Mouse (Mus musculus) heart, embryonic 11.5 days (tissue): ENCODE data around the gene Hexb. TPM values are rescaled to one million over a fixed set of nuclear protein-coding genes. Genes with fewer than 3 reads are reported as not detected.
"Not testable (repeated sequence)": the region's sequence is repeated elsewhere in the genome, so short reads cannot be mapped to it uniquely, and the experiment has no call there.

Experiments used
- ATAC-seq: fragments of 200-750 bp; cut with Nextera tagmentation; replicated peaks from 2 replicates; pipeline ENCODE4 v1.8.0; 2017; ENCODE audit warnings: moderate library complexity; ENCODE audit not compliant: insufficient number of reproducible peaks, low FRiP score, low TSS enrichment
- H3K27ac ChIP-seq: fragments of 300-500 bp; sonication (generic); 2 replicates; pipeline ENCODE4 v1.5.1; 2014; ENCODE audit warnings: mild to moderate bottlenecking, low read depth, low read length
- H3K27me3 ChIP-seq: fragments of 300-500 bp; sonication (generic); 2 replicates; pipeline ENCODE4 v1.6.1; 2014; ENCODE audit warnings: mild to moderate bottlenecking, low read length, mixed read lengths; ENCODE audit not compliant: control insufficient read depth, insufficient read depth
- H3K36me3 ChIP-seq: fragments of 300-500 bp; sonication (generic); 2 replicates; pipeline ENCODE4 v1.6.1; 2014; ENCODE audit warnings: mild to moderate bottlenecking, low read length, moderate library complexity, mixed read lengths; ENCODE audit not compliant: control insufficient read depth, insufficient read depth
- H3K4me1 ChIP-seq: fragments of 300-500 bp; sonication (generic); 2 replicates; pipeline ENCODE4 v1.6.1; 2014; ENCODE audit warnings: low read length; ENCODE audit not compliant: control insufficient read depth, insufficient read depth
- H3K4me2 ChIP-seq: fragments of 300-500 bp; sonication (generic); 2 replicates; pipeline ENCODE4 v1.6.1; 2014; ENCODE audit warnings: mild to moderate bottlenecking, moderate library complexity
- H3K4me3 ChIP-seq: fragments of 300-500 bp; sonication (generic); 2 replicates; pipeline ENCODE4 v1.5.1; 2014; ENCODE audit warnings: low read depth, low read length
- H3K9ac ChIP-seq: fragments of 300-500 bp; sonication (generic); 2 replicates; pipeline ENCODE4 v1.6.1; 2014; ENCODE audit warnings: mild to moderate bottlenecking, low read depth, low read length, moderate library complexity
- H3K9me3 ChIP-seq: fragments of 300-500 bp; sonication (generic); replicated peaks from 2 replicates; pipeline ENCODE4 v1.6.1; 2016; ENCODE audit warnings: low read length; ENCODE audit not compliant: control insufficient read depth
- WGBS: fragments of 180-500 bp; shearing (Covaris S2); extraction: QIAGEN DNeasy Blood & Tissue Kit; methylation state at CpG from one replicate; pipeline ENCODE4 v1.1.7; 2014; ENCODE audit not compliant: insufficient replicate concordance; 5-methylcytosine and 5-hydroxymethylcytosine counted together
- polyA plus RNA-seq: library from polyadenylated mRNA; unstranded; fragments of >200 nt; fragmentation: Nextera tagmentation; extraction: Ambion mirVana; gene quantifications from 2 replicates; pipeline ENCODE4 v1.2.1, GENCODE M21; 2014

The Hexb gene
- polyA plus RNA-seq, 1 experiment from 2014 or later: 32.3 TPM

DNA sequence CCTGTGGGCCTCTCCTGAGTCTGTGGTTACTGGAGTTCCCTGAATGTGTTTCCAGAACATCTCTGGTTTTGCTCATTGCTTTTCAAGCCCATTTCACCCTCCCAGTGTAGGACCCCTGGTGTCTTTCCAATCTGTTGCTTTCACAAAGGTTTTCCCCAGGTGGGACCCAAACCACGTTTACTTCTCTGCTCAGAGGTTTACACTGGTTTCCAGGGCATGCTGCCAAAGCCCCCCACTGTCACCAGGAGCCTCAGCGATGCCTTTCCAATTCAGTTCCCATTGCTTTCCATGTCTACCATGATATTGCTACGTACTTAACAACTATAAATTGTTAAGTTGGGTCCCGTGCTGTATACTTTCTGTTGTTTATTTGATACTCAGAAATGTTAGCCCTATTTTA is 15.3 kb downstream of the Hexb start:
- Histone ChIP-seq H3K9me3 (no peaks in the 10 kb centered on the region), H3K27ac (no peak overlapping the region), H3K4me1 (0 out of 2 replicates have a peak, but pooled peaks cover 6% of the 10 kb centered on the region), H3K4me2 (no peak overlapping the region), H3K4me3 (no peak overlapping the region), H3K27me3 (no peaks in the 10 kb centered on the region), H3K9ac (no peak overlapping the region), H3K36me3 (peaks cover 6% of the 10 kb centered on the region; the same call in 1 of the 2 replicates)
- WGBS: 76% methylated on average over 4 of the region's 4 CpGs
- ATAC-seq: no peak

DNA sequence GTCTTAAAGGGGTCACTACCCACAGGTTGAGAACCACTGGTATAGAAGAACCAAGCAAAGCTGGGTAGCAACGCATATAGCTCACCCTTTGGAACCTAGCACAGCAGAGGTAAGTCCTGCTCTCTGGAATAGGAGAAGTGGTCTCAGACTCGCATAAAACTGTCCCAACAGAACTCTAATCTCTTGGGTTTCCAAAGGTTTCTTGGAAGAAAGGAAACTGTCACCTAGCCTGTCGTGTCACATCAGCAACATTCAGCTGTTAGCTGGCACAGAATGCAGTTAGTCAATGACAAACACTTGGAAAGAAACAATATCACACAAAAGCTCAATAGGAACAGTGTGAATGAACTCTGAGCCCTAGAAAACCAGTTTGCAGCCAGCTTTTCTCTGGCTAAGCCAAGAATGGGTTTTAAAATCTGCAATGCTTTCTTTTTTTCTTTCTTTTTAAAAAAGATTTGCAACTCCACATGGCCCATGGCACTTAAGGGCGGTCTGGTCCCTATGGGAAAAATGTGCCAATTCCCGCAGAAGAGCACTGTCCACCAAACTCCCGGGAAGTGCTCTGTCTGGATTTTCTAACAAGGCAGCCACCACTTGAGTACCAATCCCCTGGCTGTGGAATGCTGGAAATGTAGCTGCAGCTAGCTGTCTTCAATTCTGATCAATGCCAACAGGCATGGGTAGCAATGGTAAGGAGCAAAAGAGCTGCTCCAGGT is 17.9 kb downstream of the Hexb start:
- WGBS: 75% methylated on average over 6 of the region's 6 CpGs
- peaks cover 10% of the 10 kb centered on the region for H3K36me3 ChIP-seq
- ATAC-seq: no peak
- H3K9ac ChIP-seq: no peak overlapping the region
- H3K9me3 ChIP-seq: no peaks in the 10 kb centered on the region
- H3K27ac ChIP-seq: no peak overlapping the region
- no peak overlapping the region for H3K4me3 ChIP-seq
- H3K4me2 ChIP-seq: no peak overlapping the region
- 0 out of 2 replicates have a peak, but pooled peaks cover 3% of the 10 kb centered on the region for H3K4me1 ChIP-seq
- H3K27me3 ChIP-seq: no peaks in the 10 kb centered on the region

DNA sequence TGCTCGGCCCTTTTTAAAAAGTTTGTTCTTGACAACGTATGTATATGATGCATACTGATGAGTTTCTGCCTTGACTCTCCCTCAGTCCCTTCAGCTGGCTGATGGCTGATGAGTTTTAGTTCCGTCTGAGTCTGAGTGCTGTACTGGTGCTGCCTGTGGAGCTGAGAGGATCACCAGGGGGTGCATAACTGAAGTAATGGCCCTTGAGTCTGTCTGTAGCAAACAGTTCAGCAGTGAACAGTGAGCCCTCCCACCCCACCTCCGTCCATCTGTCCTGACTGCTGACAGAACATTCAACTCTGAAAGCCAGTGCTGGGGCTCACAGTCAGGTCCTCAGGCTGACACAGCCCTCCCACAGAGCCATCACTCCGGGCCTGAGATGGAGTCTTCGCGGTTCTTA is 19.2 kb downstream of the Hexb start:
- Histone ChIP-seq H3K9me3 (no peaks in the 10 kb centered on the region), H3K4me3 (no peak overlapping the region), H3K27ac (no peak overlapping the region), H3K9ac (no peak overlapping the region), H3K4me1 (no peaks in the 10 kb centered on the region), H3K4me2 (no peak overlapping the region), H3K36me3 (peaks cover 10% of the 10 kb centered on the region), H3K27me3 (no peaks in the 10 kb centered on the region)
- no peak for ATAC-seq
- 73% methylated on average over 7 of the region's 7 CpGs for WGBS

DNA sequence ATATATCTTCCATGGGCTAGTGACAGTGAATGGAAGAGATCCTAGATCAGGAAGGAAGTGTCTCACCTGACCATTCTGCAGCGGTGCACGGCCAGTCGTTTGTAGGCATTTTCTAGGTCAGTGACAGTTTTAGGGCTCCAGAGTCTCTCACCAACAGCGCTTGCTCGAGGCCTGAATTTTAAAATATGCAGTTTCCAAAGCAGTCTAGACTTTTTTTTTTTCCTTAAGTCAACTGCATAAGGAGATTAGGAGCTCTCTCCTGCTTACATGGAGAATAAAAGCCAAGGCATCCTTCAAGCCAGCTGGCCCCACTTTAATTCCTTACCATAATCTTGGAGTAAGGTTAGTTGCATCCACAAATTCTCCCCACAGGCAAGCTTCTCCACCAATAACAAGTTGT is 21.4 kb downstream of the Hexb start:
- ATAC-seq: no peak
- Histone ChIP-seq H3K27ac (no peak overlapping the region), H3K4me3 (no peak overlapping the region), H3K27me3 (no peaks in the 10 kb centered on the region), H3K9ac (no peak overlapping the region), H3K4me2 (no peak overlapping the region), H3K36me3 (peaks cover 18% of the 10 kb centered on the region), H3K4me1 (no peaks in the 10 kb centered on the region), H3K9me3 (no peaks in the 10 kb centered on the region)
- 90% methylated on average over 5 of the region's 5 CpGs for WGBS

DNA sequence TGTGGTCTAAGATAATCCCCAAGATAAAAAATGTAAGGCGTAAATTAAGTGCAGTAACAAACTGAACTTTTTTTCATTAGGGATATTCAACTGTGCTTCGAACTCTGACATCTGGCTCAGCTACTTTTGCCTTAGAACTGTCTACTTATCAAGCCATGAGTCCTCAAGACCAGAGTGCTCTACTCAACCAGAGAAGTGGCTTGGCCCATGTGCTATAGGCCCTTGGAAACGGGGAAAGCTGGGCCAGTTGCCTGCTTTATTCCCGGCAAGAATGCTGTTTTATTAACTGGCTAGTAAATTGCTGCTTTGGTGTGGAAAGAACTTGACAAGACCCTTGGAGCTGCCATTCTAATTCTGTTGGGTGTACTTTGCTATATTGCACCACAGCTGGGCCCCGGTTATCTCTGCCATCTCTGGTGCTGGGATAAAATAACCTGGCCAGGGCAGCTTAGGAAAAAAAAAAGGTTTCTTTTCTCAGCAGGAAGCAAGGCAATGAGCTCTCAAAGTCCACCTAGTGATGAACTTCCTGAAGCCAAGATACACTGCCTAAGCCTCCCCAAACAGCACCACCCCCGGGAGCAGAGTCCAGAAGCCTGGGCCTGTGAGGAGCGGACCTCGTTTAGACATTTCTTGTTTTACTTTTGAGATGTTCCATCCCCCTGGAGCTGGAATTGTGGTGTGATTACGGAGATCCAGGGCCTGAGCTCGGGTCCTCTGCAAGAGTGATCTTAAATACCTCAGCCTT is 22.5 kb downstream of the Hexb start:
- Histone ChIP-seq H3K27ac (no peak overlapping the region), H3K27me3 (no peaks in the 10 kb centered on the region), H3K4me3 (no peak overlapping the region), H3K9ac (no peak overlapping the region), H3K4me2 (no peak overlapping the region), H3K4me1 (no peaks in the 10 kb centered on the region), H3K9me3 (no peaks in the 10 kb centered on the region), H3K36me3 (peaks cover 18% of the 10 kb centered on the region)
- ATAC-seq: no peak
- WGBS: 83% methylated on average over 10 of the region's 10 CpGs

DNA sequence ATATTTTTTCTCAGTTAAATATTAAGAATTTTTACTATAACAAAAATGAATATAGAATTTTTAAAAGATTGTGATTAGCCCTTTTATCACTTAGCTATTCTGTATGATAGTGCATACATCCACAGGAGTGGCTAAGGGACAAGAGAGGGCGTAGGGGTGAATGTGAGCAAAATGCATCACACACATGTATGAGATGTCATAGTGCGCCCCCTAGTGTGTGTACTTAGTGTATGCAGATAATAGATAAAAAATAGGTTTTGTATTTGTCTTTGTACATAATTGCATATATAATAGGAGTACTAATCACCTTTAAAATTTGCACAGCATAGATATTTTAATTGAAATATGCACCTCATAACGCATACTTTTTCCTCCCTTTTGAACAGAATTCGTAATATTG is 52.3 kb downstream of the Hexb start:
- no peaks in the 10 kb centered on the region for H3K27me3 ChIP-seq
- H3K4me1 ChIP-seq: no peaks in the 10 kb centered on the region
- no peak overlapping the region for H3K9ac ChIP-seq
- H3K27ac ChIP-seq: no peak overlapping the region
- 66% methylated on average over 4 of the region's 4 CpGs for WGBS
- H3K36me3 ChIP-seq: peaks cover 8% of the 10 kb centered on the region; the same call in 1 of the 2 replicates
- H3K4me3 ChIP-seq: no peak overlapping the region
- ATAC-seq: no peak
- no peak overlapping the region for H3K4me2 ChIP-seq
- H3K9me3 ChIP-seq: no peaks in the 10 kb centered on the region

DNA sequence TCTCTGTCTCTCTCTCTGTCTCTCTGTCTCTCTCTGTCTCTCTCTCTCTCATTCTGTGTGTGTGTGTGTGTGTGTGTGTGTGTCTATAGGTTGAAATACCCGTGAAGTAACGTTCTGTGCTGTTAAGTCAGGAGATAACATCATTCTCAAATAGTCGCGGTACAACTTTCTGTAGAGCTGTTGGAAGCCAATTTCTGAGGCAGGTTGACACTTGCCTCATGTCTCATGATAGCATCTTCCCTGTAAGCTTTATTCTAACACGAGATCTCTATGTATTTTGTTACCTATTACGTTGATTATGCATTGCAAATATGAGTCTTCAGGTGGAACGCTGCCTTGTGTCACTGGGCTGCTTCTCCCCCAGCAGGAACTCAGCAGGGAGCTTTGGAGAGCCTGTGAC is 55.8 kb downstream of the Hexb start:
- H3K4me1 ChIP-seq: no peaks in the 10 kb centered on the region
- 81% methylated on average over 7 of the region's 7 CpGs for WGBS
- H3K36me3 ChIP-seq: no peaks in the 10 kb centered on the region; the same call in 1 of the 2 replicates
- H3K4me3 ChIP-seq: no peak overlapping the region
- H3K4me2 ChIP-seq: no peak overlapping the region
- no peaks in the 10 kb centered on the region for H3K9me3 ChIP-seq
- no peak overlapping the region for H3K27ac ChIP-seq
- H3K27me3 ChIP-seq: no peaks in the 10 kb centered on the region
- ATAC-seq: no peak
- H3K9ac ChIP-seq: no peak overlapping the region

DNA sequence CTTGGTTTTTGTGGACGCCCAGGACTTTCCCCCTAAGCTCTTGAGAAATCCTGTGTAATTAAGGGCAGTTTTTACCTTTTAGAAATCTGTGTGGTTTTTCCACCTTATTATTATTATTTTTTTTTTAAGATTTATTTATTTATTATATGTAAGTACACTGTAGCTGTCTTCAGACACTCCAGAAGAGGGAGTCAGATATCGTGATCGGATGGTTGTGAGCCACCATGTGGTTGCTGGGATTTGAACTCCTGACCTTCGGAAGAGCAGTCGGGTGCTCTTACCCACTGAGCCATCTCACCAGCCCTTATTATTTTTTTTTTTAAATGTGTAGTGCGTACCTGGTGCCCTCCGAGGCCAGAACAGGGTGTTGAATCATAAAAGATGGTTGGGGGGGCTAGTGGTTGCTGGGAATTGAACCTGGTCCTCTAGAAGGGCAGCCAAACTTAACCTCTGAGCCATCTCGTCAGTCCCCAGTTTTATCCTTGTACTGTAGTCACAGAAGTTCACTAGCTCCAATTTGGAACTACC is 59.7 kb downstream of the Hexb start:
- WGBS: 31% methylated on average over 8 of the region's 8 CpGs
- peak overlapping the region; percentile 85 for H3K9ac ChIP-seq
- H3K9me3 ChIP-seq, ATAC-seq, H3K4me1 ChIP-seq, H3K27ac ChIP-seq, H3K36me3 ChIP-seq, H3K27me3 ChIP-seq: not testable (repeated sequence)
- H3K4me2 ChIP-seq: peak overlapping the region; percentile 54
- peak overlapping the region; percentile 96 for H3K4me3 ChIP-seq
